Mouse (Mus musculus): Measurements from ENCODE around the gene Mfsd8.
"Not testable (repeated sequence)": the region's sequence is repeated elsewhere in the genome, so short reads cannot be mapped to it uniquely, and the experiment has no call there.

DNA sequence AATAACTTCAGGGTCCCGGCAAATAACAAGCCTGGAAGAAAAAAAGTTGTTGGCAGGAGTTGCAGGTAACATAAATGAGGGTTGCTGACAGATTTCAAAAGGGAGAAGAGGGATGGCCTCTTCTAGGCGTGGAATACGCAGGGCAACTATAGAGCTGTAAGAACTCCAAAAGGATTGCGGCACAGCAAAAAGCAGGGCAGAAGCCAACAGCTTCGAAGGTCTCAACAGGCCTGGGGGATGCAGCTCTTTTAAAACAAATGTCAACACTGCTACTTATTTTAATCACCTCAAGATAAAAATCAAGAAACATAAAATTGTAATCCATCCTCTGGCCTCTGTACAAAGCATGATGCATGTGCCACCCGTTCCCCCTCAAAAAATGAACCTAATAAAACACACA lies 1.2 kb downstream of the Mfsd8 start:
- not testable (repeated sequence) for TF ChIP-seq CTCF (conservative IDR thresholded peaks at IDR 0.05 in 1 of 2, IDR thresholded peaks at IDR 0.05 in 1 of 2; ENCODE audit: low read depth in 2 of 2, low read length in 2 of 2); MAFK (IDR thresholded peaks at IDR 0.05; ENCODE audit: insufficient replicate concordance, low read length); ZMIZ1 (IDR thresholded peaks at IDR 0.05; ENCODE audit: low read depth, low read length); UBTF (IDR thresholded peaks at IDR 0.05; ENCODE audit: low read depth, low read length); NRF1 (IDR thresholded peaks at IDR 0.05; ENCODE audit: low read depth, low read length); ZNF384 (IDR thresholded peaks at IDR 0.05; ENCODE audit: low read depth, low read length); SMC3 (IDR thresholded peaks at IDR 0.05; ENCODE audit: low read depth, low read length)
